Comparison of ENCODE assay signal across 17 mouse cellular contexts in genomic region chr11:43751542-43751941, GRCm38 (mm10). TPM values are rescaled to one million over a fixed set of nuclear protein-coding genes. Genes with fewer than 3 reads are reported as not detected.
DNase-seq lines count a peak whose midpoint lies in the region; ATAC-seq and TF ChIP-seq lines count a peak whose summit lies in the region.
"Had no signal": no experiment of that assay in that cellular context is flagged by ENCODE, and none has a peak within 500 bp of the region (broad histone marks: within the 10 kb centered on the region; RNA-seq: fewer than 3 reads in every experiment).

No protein-coding gene starts in this region.

- no peak for TF ChIP-seq POLR2A in lung, adult 2 months (IDR thresholded peaks at IDR 0.05; ENCODE audit: borderline replicate concordance, extremely low read depth, low read depth, low read length)

- 64% methylated on average over 2 of the region's 2 CpGs for WGBS in heart, postnatal 0 days
- WGBS in lung, embryonic 14.5 days, result 71% methylated on average over 2 of the region's 2 CpGs
- 66% methylated on average over 2 of the region's 2 CpGs for WGBS in lung, adult 2 months

- no peaks in the 10 kb centered on the region for H3K36me3 ChIP-seq in heart, postnatal 0 days (replicated peaks; ENCODE audit: control insufficient read depth, insufficient read depth, low read length)
- no peaks in the 10 kb centered on the region for H3K36me3 ChIP-seq in lung, embryonic 14.5 days (ENCODE audit: insufficient read depth)
- H3K36me3 ChIP-seq: heart, embryonic 15.5 days; hindbrain, embryonic 12.5 days; limb, embryonic 12.5 days had no signal

- TF ChIP-seq CTCF in heart, postnatal 0 days (IDR thresholded peaks at IDR 0.05; ENCODE audit: low read depth), result peak; percentile 14; the same call in 1 of the 2 replicates
- TF ChIP-seq CTCF in lung, embryonic 14.5 days (IDR thresholded peaks at IDR 0.05; ENCODE audit: low read depth), result peak; percentile 33
- TF ChIP-seq CTCF in lung, adult 2 months (IDR thresholded peaks at IDR 0.05; ENCODE audit: insufficient read depth, low read length), result no peak

- no peak overlapping the region for H3K27ac ChIP-seq in heart, postnatal 0 days (ENCODE audit: low read depth)
- H3K27ac ChIP-seq in lung, embryonic 14.5 days (ENCODE audit: low read depth), result no peak overlapping the region
- H3K27ac ChIP-seq: heart, embryonic 15.5 days; hindbrain, embryonic 12.5 days; limb, embryonic 12.5 days had no signal

- no peaks in the 10 kb centered on the region for H3K9me3 ChIP-seq in heart, postnatal 0 days (replicated peaks; ENCODE audit: control insufficient read depth, low read length)
- H3K9me3 ChIP-seq in lung, embryonic 14.5 days (ENCODE audit: low read depth, low read length), result no peaks in the 10 kb centered on the region
- H3K9me3 ChIP-seq: heart, embryonic 15.5 days; hindbrain, embryonic 12.5 days; limb, embryonic 12.5 days had no signal

- DNase-seq in heart, postnatal 0 days (ENCODE audit: low spot score), result no peak
- DNase-seq in heart, adult 9 months (ENCODE audit: low spot score in 2 of 2), result no peak
- DNase-seq in lung, embryonic 14.5 days, result no peak
- DNase-seq in lung, adult 2 months, result no peak
- peak; percentile 79 for DNase-seq in ES-CJ7 (ENCODE audit: low read depth, low spot score)
- peak; percentile 19 for DNase-seq in naive thymus-derived CD4-positive, alpha-beta T cell, adult 2 months (ENCODE audit: low read depth)
- no peak for DNase-seq in urinary bladder, postnatal 10 days (ENCODE audit: low spot score)
- no peak for DNase-seq in adrenal gland, adult 2 months
- DNase-seq: cerebellum, postnatal 10 days; gastrocnemius, postnatal 36 days; kidney, adult 18-20 months; lung, adult 18-20 months; midbrain, embryonic 14.5 days; right cerebral cortex, postnatal 25 days had no signal

- no peak overlapping the region for H3K9ac ChIP-seq in heart, postnatal 0 days (replicated peaks; ENCODE audit: low read depth, low read length)
- H3K9ac ChIP-seq in lung, embryonic 14.5 days, result no peak overlapping the region
- H3K9ac ChIP-seq: heart, embryonic 15.5 days; hindbrain, embryonic 12.5 days; limb, embryonic 12.5 days had no signal

- H3K4me1 ChIP-seq in heart, postnatal 0 days (ENCODE audit: control insufficient read depth, insufficient read depth), result peaks cover 7% of the 10 kb centered on the region; the same call in 1 of the 2 replicates
- peaks cover 5% of the 10 kb centered on the region; the same call in 1 of the 2 replicates for H3K4me1 ChIP-seq in lung, embryonic 14.5 days (ENCODE audit: insufficient read depth)
- no peaks in the 10 kb centered on the region for H3K4me1 ChIP-seq in lung, adult 2 months (ENCODE audit: control insufficient read depth, insufficient read depth, low read length)

- ATAC-seq in heart, postnatal 0 days (ENCODE audit: insufficient read depth, low read depth), result no peak
- ATAC-seq in lung, embryonic 14.5 days (ENCODE audit: insufficient read depth), result no peak

- H3K27me3 ChIP-seq in heart, postnatal 0 days (ENCODE audit: control insufficient read depth, insufficient read depth, low read length), result no peaks in the 10 kb centered on the region
- no peaks in the 10 kb centered on the region for H3K27me3 ChIP-seq in lung, embryonic 14.5 days (ENCODE audit: insufficient read depth, low read length)
- H3K27me3 ChIP-seq: heart, embryonic 15.5 days had no signal

- no peak overlapping the region for H3K4me3 ChIP-seq in heart, postnatal 0 days (ENCODE audit: low read depth, low read length)
- no peak overlapping the region for H3K4me3 ChIP-seq in lung, embryonic 14.5 days (ENCODE audit: low read depth, low read length)
- no peak overlapping the region for H3K4me3 ChIP-seq in lung, adult 2 months (replicated peaks; ENCODE audit: extremely low read depth, low read depth, low read length)
- H3K4me3 ChIP-seq: heart, embryonic 15.5 days; hindbrain, embryonic 12.5 days; limb, embryonic 12.5 days had no signal

- H3K4me2 ChIP-seq in heart, postnatal 0 days (ENCODE audit: low read depth, low read length), result no peak overlapping the region
- H3K4me2 ChIP-seq in lung, embryonic 14.5 days, result no peak overlapping the region
- H3K4me2 ChIP-seq: heart, embryonic 15.5 days; hindbrain, embryonic 12.5 days; limb, embryonic 12.5 days had no signal

- no peak for TF ChIP-seq EP300 in heart, postnatal 0 days (IDR thresholded peaks at IDR 0.05; ENCODE audit: low read depth)

RNA-seq across cellular contexts. Expression of gene Ttc1, which starts 3.7 kb away (rescaled TPM):
- 16.4 and 30.5 TPM in 2 replicates for total RNA-seq in heart, postnatal 0 days (2014; rRNA removed; ENCODE audit: low replicate concordance)
- 66.8 and 68.7 TPM in 2 replicates for polyA plus RNA-seq in heart, postnatal 0 days (2015; fragmentation: Nextera tagmentation; extraction: Ambion mirVana)
- 70.0 and 74.3 TPM in 2 replicates for polyA plus RNA-seq in lung, embryonic 14.5 days (2014; fragmentation: Nextera tagmentation; extraction: Ambion mirVana)
- polyA plus RNA-seq in lung, adult 2 months (2012; rRNA removed), result 6.0 and 10.7 TPM in 2 replicates
- total RNA-seq in adrenal gland, adult 2 months (2021), result 10 to 100 TPM; 53.5 to 59.2 TPM
- polyA plus RNA-seq in adrenal gland, adult 2 months (2012; rRNA removed), result 3.0 and 3.8 TPM in 2 replicates

Comparison
In these comparisons a context has a peak if more than half of its experiments do, and no peak if none do; other contexts are left out.
1. DNase-seq: peak in ES-CJ7 (single experiment) and naive thymus-derived CD4-positive, alpha-beta T cell, adult 2 months (single experiment); none in heart, postnatal 0 days (single experiment), heart, adult 9 months (0 of 2), lung, embryonic 14.5 days (single experiment), lung, adult 2 months (single experiment), urinary bladder, postnatal 10 days (single experiment) and adrenal gland, adult 2 months (single experiment).